16 mouse cellular contexts compared by ENCODE assay signal in the genomic region with DNA sequence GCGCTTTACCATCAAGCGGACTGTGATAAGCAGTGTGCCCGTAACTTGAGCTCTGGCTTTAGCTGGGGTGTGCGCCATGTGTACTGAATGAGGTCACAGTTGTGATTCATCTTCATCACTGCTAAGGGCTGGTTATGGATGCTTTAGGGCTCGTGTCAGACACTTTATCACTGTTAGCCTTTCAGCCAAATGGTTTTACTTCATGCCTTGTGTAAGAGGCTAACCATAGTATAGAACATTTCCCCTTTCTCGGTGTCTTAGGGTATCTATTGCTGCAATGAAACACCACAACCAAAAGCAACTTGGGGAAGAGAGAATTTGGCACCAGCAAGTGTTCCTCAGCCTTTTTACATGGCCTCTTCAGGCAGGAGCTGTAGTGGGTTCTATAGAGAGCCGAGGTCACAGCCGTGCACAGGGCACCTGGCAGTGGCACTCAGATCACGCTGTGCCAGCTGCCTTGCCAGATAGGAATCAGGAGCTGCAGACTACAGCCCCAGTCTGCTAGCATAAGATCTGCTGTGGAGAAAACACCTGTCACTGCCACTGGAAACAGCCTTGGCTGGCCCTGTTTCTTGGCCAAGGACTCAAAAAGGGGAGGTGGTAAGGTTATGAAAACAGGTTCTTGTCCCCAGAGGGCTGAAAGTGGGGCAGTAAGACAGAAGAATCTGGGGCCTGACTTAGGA. TPM values are rescaled to one million over a fixed set of nuclear protein-coding genes. Genes with fewer than 3 reads are reported as not detected.
DNase-seq lines count a peak whose midpoint lies in the region; ATAC-seq and TF ChIP-seq lines count a peak whose summit lies in the region.
"Had no signal": no experiment of that assay in that cellular context is flagged by ENCODE, and none has a peak within 500 bp of the region (broad histone marks: within the 10 kb centered on the region; RNA-seq: fewer than 3 reads in every experiment).

No protein-coding gene starts in this region.

- H3K36me3 ChIP-seq in midbrain, postnatal 0 days (ENCODE audit: insufficient read depth, low read length): peaks cover 72% of the 10 kb centered on the region
- peaks cover 84% of the 10 kb centered on the region for H3K36me3 ChIP-seq in midbrain, embryonic 14.5 days (ENCODE audit: control insufficient read depth, insufficient read depth, low read length)
- H3K36me3 ChIP-seq in myocyte (ENCODE audit: control insufficient read depth, insufficient read depth): peaks cover 38% of the 10 kb centered on the region
- H3K36me3 ChIP-seq in hindbrain, embryonic 10.5 days: peaks cover 96% of the 10 kb centered on the region

- H3K27me3 ChIP-seq in midbrain, postnatal 0 days (ENCODE audit: insufficient read depth, low read length): no peaks in the 10 kb centered on the region
- H3K27me3 ChIP-seq in midbrain, embryonic 14.5 days (ENCODE audit: control insufficient read depth, insufficient read depth, low read length): no peaks in the 10 kb centered on the region
- H3K27me3 ChIP-seq in myocyte (ENCODE audit: control insufficient read depth, insufficient read depth, insufficient read length): no peaks in the 10 kb centered on the region
- no peaks in the 10 kb centered on the region for H3K27me3 ChIP-seq in hindbrain, embryonic 10.5 days (ENCODE audit: insufficient read depth, poor library complexity, severe bottlenecking)
- H3K27me3 ChIP-seq: hindbrain, embryonic 12.5 days; intestine, embryonic 15.5 days; lung, embryonic 15.5 days; neural tube, embryonic 13.5 days had no signal

- WGBS in midbrain, postnatal 0 days: 94% methylated on average over 9 of the region's 9 CpGs
- WGBS in midbrain, embryonic 14.5 days: 92% methylated on average over 9 of the region's 9 CpGs
- WGBS in hindbrain, embryonic 10.5 days: 94% methylated on average over 9 of the region's 9 CpGs

- no peak overlapping the region for H3K27ac ChIP-seq in midbrain, postnatal 0 days (ENCODE audit: low read depth, low read length)
- H3K27ac ChIP-seq in midbrain, embryonic 14.5 days (replicated peaks; ENCODE audit: low read depth, low read length): no peak overlapping the region
- no peak overlapping the region for H3K27ac ChIP-seq in hindbrain, embryonic 10.5 days
- H3K27ac ChIP-seq: heart, adult 2 months; hindbrain, embryonic 12.5 days; intestine, embryonic 15.5 days; lung, embryonic 15.5 days; neural tube, embryonic 13.5 days had no signal

- TF ChIP-seq POLR2A in myocyte (IDR thresholded peaks at IDR 0.05; ENCODE audit: insufficient read length, low read depth): no peak

- peak; percentile 77 for DNase-seq in adrenal gland, adult 2 months
- DNase-seq in adrenal gland, postnatal 4 days (ENCODE audit: low spot score in 2 of 2): no peak
- peak; percentile 7 for DNase-seq in midbrain, postnatal 0 days (ENCODE audit: low spot score)
- no peak for DNase-seq in midbrain, embryonic 14.5 days
- DNase-seq in hindbrain, embryonic 10.5 days (ENCODE audit: low spot score): no peak
- no peak for DNase-seq in frontal cortex, postnatal 36 days (ENCODE audit: low spot score in 2 of 2)
- DNase-seq: cerebellum, adult 11 months; heart, adult 2 months; thymus, postnatal 4 days had no signal

- no peaks in the 10 kb centered on the region for H3K79me2 ChIP-seq in myocyte (ENCODE audit: control insufficient read depth, insufficient read depth)

- TF ChIP-seq CTCF in midbrain, postnatal 0 days (IDR thresholded peaks at IDR 0.05): no peak

- H3K9me3 ChIP-seq in midbrain, postnatal 0 days (ENCODE audit: low read length): no peaks in the 10 kb centered on the region
- H3K9me3 ChIP-seq in midbrain, embryonic 14.5 days (ENCODE audit: control insufficient read depth, low read length): no peaks in the 10 kb centered on the region
- H3K9me3 ChIP-seq in hindbrain, embryonic 10.5 days: no peaks in the 10 kb centered on the region
- H3K9me3 ChIP-seq: hindbrain, embryonic 12.5 days; intestine, embryonic 15.5 days; lung, embryonic 15.5 days; neural tube, embryonic 13.5 days had no signal

- H3K9ac ChIP-seq in midbrain, postnatal 0 days (replicated peaks; ENCODE audit: low read length, poor library complexity, severe bottlenecking): no peak overlapping the region
- no peak overlapping the region for H3K9ac ChIP-seq in midbrain, embryonic 14.5 days (replicated peaks; ENCODE audit: low read length)
- H3K9ac ChIP-seq: hindbrain, embryonic 12.5 days; intestine, embryonic 15.5 days; lung, embryonic 15.5 days; neural tube, embryonic 13.5 days had no signal

- no peak overlapping the region for H3K4me2 ChIP-seq in midbrain, postnatal 0 days (ENCODE audit: low read depth, low read length, poor library complexity, severe bottlenecking)
- no peak overlapping the region for H3K4me2 ChIP-seq in midbrain, embryonic 14.5 days (ENCODE audit: low read length)
- no peak overlapping the region for H3K4me2 ChIP-seq in myocyte (ENCODE audit: low read depth)
- H3K4me2 ChIP-seq: hindbrain, embryonic 12.5 days; intestine, embryonic 15.5 days; lung, embryonic 15.5 days; neural tube, embryonic 13.5 days had no signal

- H3ac ChIP-seq in myocyte (ENCODE audit: control insufficient read depth, insufficient read length): no peak overlapping the region

- no peaks in the 10 kb centered on the region for H3K4me1 ChIP-seq in midbrain, postnatal 0 days (ENCODE audit: insufficient read depth, low read length)
- H3K4me1 ChIP-seq in midbrain, embryonic 14.5 days (ENCODE audit: control insufficient read depth, insufficient read depth, low read length): no peaks in the 10 kb centered on the region
- no peaks in the 10 kb centered on the region; the same call in 1 of the 2 replicates for H3K4me1 ChIP-seq in hindbrain, embryonic 10.5 days (replicated peaks)
- H3K4me1 ChIP-seq: intestine, embryonic 15.5 days; lung, embryonic 15.5 days; neural tube, embryonic 13.5 days had no signal

- no peak overlapping the region for H3K4me3 ChIP-seq in midbrain, postnatal 0 days (ENCODE audit: low read depth, low read length)
- no peak overlapping the region for H3K4me3 ChIP-seq in midbrain, embryonic 14.5 days (replicated peaks; ENCODE audit: low read depth, low read length)
- H3K4me3 ChIP-seq in myocyte: no peak overlapping the region
- no peak overlapping the region for H3K4me3 ChIP-seq in hindbrain, embryonic 10.5 days
- H3K4me3 ChIP-seq: erythroblast, embryonic 14.5 days; heart, adult 2 months; hindbrain, embryonic 12.5 days; intestine, embryonic 15.5 days; lung, embryonic 15.5 days; neural tube, embryonic 13.5 days had no signal

- no peak for ATAC-seq in midbrain, postnatal 0 days (ENCODE audit: low FRiP score)
- no peak for ATAC-seq in midbrain, embryonic 14.5 days (ENCODE audit: low FRiP score, low TSS enrichment)
- ATAC-seq in erythroblast, adult 5-6 weeks (replicated peaks; ENCODE audit: low FRiP score, poor library complexity, severe bottlenecking): peak; percentile 69
- ATAC-seq: intestine, embryonic 15.5 days had no signal

TF ChIP-seq in myocyte, 11 proteins besides CTCF, POLR2A, EP300 and RAD21:
- TF ChIP-seq MYOG (IDR thresholded peaks at IDR 0.05; ENCODE audit: control insufficient read depth in 1 of 3, insufficient read depth in 1 of 3, insufficient read length in 2 of 3, low read depth in 2 of 3) (peak; percentile 50 to 89 (median 88)), USF1 (IDR thresholded peaks at IDR 0.05; ENCODE audit: low read depth) (no peak), TCF12 (IDR thresholded peaks at IDR 0.05; ENCODE audit: insufficient read depth, poor library complexity, severe bottlenecking) (peak; percentile 41), MYOD1 (IDR thresholded peaks at IDR 0.05; ENCODE audit: control insufficient read depth in 1 of 3, insufficient read length in 2 of 3, low read depth in 2 of 3) (peak; percentile 66 to 98 (median 93)), TCF3 (IDR thresholded peaks at IDR 0.05; ENCODE audit: insufficient read length, low read depth) (peak; percentile 70)
TF ChIP-seq in myocyte: peak in this region for 4.

RNA-seq across cellular contexts. Expression of a gene that starts 27.3 kb away (rescaled TPM):
- 1,000 to 10,000 TPM in 1 of 2 experiments, 100 to 1,000 TPM in 1; 258 to 1,165 TPM for total RNA-seq in adrenal gland, adult 2 months (2021)
- 893 and 899 TPM in 2 replicates for polyA plus RNA-seq in adrenal gland, adult 2 months (2012; rRNA removed)
- 100 to 1,000 TPM; 216 to 230 TPM for total RNA-seq in adrenal gland, postnatal 4 days (2021)
- total RNA-seq in midbrain, postnatal 0 days (2014; rRNA removed): 0.77 TPM in 1 of 2 replicates, not detected in the other
- polyA plus RNA-seq in midbrain, postnatal 0 days (2015; fragmentation: Nextera tagmentation; extraction: Ambion mirVana): 0.41 and 0.74 TPM in 2 replicates
- not detected in 2 replicates for polyA plus RNA-seq in midbrain, embryonic 14.5 days (2014; fragmentation: Nextera tagmentation; extraction: Ambion mirVana)
- total RNA-seq in erythroblast, adult 5-6 weeks (2015; ENCODE audit: low replicate concordance): 3.3 TPM in 1 of 2 replicates, not detected in the other
- 2.0 and 5.0 TPM in 2 replicates for total RNA-seq in erythroblast, adult 5-6 weeks (2017; ENCODE audit: low replicate concordance)
- not detected for polyA plus RNA-seq in myocyte (2012; fragmentation: generic; extraction: Trizol)
- 1.9 and 3.0 TPM in 2 replicates for polyA plus RNA-seq in hindbrain, embryonic 10.5 days (2016; fragmentation: Nextera tagmentation; extraction: Ambion mirVana)
- polyA plus RNA-seq: neural tube, embryonic 13.5 days had no signal

RNA-seq across cellular contexts. Expression of a gene that starts 38.1 kb away (rescaled TPM):
- 1 to 10 TPM; 2.8 to 3.7 TPM for total RNA-seq in adrenal gland, adult 2 months (2021)
- 3.9 and 5.0 TPM in 2 replicates for polyA plus RNA-seq in adrenal gland, adult 2 months (2012; rRNA removed)
- total RNA-seq in adrenal gland, postnatal 4 days (2021): 10 to 100 TPM; 13.9 to 16.4 TPM
- total RNA-seq in midbrain, postnatal 0 days (2014; rRNA removed): 13.8 and 19.6 TPM in 2 replicates
- 23.6 and 24.9 TPM in 2 replicates for polyA plus RNA-seq in midbrain, postnatal 0 days (2015; fragmentation: Nextera tagmentation; extraction: Ambion mirVana)
- 34.1 TPM in 2 replicates for polyA plus RNA-seq in midbrain, embryonic 14.5 days (2014; fragmentation: Nextera tagmentation; extraction: Ambion mirVana)
- 22.4 and 23.2 TPM in 2 replicates for total RNA-seq in erythroblast, adult 5-6 weeks (2015; ENCODE audit: low replicate concordance)
- 16.2 and 24.7 TPM in 2 replicates for total RNA-seq in erythroblast, adult 5-6 weeks (2017; ENCODE audit: low replicate concordance)
- 4.6 TPM for polyA plus RNA-seq in myocyte (2012; fragmentation: generic; extraction: Trizol)
- polyA plus RNA-seq in hindbrain, embryonic 10.5 days (2016; fragmentation: Nextera tagmentation; extraction: Ambion mirVana): 81.0 and 96.2 TPM in 2 replicates

RNA-seq across cellular contexts. Expression of a gene that starts 44.9 kb away (rescaled TPM):
- 10 to 100 TPM; 10.3 to 17.3 TPM for total RNA-seq in adrenal gland, adult 2 months (2021)
- 4.5 and 4.6 TPM in 2 replicates for polyA plus RNA-seq in adrenal gland, adult 2 months (2012; rRNA removed)
- 10 to 100 TPM; 14.9 to 18.7 TPM for total RNA-seq in adrenal gland, postnatal 4 days (2021)
- total RNA-seq in midbrain, postnatal 0 days (2014; rRNA removed): 16.3 and 17.5 TPM in 2 replicates
- 4.4 and 5.1 TPM in 2 replicates for polyA plus RNA-seq in midbrain, postnatal 0 days (2015; fragmentation: Nextera tagmentation; extraction: Ambion mirVana)
- 9.8 and 11.6 TPM in 2 replicates for polyA plus RNA-seq in midbrain, embryonic 14.5 days (2014; fragmentation: Nextera tagmentation; extraction: Ambion mirVana)
- total RNA-seq in erythroblast, adult 5-6 weeks (2015; ENCODE audit: low replicate concordance): 1.5 and 2.5 TPM in 2 replicates
- 1.8 and 2.5 TPM in 2 replicates for total RNA-seq in erythroblast, adult 5-6 weeks (2017; ENCODE audit: low replicate concordance)
- 4.5 TPM for polyA plus RNA-seq in myocyte (2012; fragmentation: generic; extraction: Trizol)
- 10.2 and 10.8 TPM in 2 replicates for polyA plus RNA-seq in hindbrain, embryonic 10.5 days (2016; fragmentation: Nextera tagmentation; extraction: Ambion mirVana)

Comparison
In these comparisons a context has a peak if more than half of its experiments do, and no peak if none do; other contexts are left out.
1. DNase-seq: peak in adrenal gland, adult 2 months (single experiment) and midbrain, postnatal 0 days (single experiment); none in adrenal gland, postnatal 4 days (0 of 2), midbrain, embryonic 14.5 days (single experiment), hindbrain, embryonic 10.5 days (single experiment) and frontal cortex, postnatal 36 days (0 of 2).
2. RNA of a gene that starts 27.3 kb away (polyA plus RNA-seq): 893 to 899 TPM in adrenal gland, adult 2 months; 1.9 to 3.0 TPM in hindbrain, embryonic 10.5 days, 0.41 to 0.74 TPM in midbrain, postnatal 0 days, not detected in midbrain, embryonic 14.5 days and not detected in myocyte (single experiment); every median in the first group is over 100 times any median in the second.